Mouse (Mus musculus): Measurements from ENCODE around the gene Npepps. TPM values are rescaled to one million over a fixed set of nuclear protein-coding genes. Genes with fewer than 3 reads are reported as not detected.
"Not testable (repeated sequence)": the region's sequence is repeated elsewhere in the genome, so short reads cannot be mapped to it uniquely, and the experiment has no call there.

Npepps gene
- polyA plus RNA-seq (2015; fragmentation: Nextera tagmentation; extraction: Ambion mirVana), result 76.9 and 88.5 TPM in 2 replicates

DNA sequence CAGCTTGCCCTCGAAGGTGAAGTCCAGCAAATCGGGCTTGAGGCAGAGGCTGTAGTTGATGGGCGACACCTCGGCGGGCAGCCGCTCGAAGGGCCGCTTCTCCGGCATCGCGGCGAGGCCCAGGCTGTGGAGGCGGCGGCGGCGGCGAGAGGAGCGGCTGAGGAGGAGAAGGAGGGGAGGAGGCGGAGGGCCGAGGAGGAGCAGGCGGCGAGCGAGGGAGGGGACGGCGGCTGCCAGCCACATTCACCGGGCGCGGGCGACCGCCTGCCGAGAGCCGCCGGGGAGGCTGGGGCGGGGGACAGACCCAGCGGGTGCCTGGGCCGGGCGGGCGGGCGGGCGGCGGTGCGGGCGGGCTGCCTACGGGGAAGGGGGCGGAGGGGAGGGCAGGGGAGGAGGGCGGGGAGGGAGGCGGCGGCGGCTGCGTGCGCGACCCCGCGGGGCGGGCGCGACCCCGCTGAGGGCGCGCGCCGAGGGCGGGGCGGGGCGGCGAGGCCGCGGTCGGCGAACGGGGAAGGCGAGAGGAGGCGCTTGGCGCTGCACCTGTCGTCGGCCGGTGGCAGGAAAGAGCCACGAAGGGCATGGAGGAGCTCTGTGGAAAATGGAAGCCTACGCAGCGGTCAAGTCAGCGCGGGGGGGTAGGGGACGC, at the start of gene Npepps:
Npepps (minus strand) TSS at position 423 of the 646 bp plus-strand sequence.
- Histone ChIP-seq H3K9me3 (replicated peaks) (no peaks in the 10 kb centered on the region), H3K4me1 (peaks cover 21% of the 10 kb centered on the region), H3K4me2 (peak within 1 kb of the TSS; percentile 68), H3K4me3 (replicated peaks) (peak within 1 kb of the TSS; percentile 99), H3K36me3 (no peaks in the 10 kb centered on the region), H3K9ac (peak within 1 kb of the TSS; percentile 100), H3K27ac (peak within 1 kb of the TSS; percentile 97), H3K27me3 (no peaks in the 10 kb centered on the region)
- ATAC-seq (replicated peaks; ENCODE audit: low FRiP score), result peak; percentile 79
- under 1% methylated on average over 50 of the region's 83 CpGs for WGBS

GRCm38 (mm10) chr11:97328148-97328547, 47.7 kb upstream of the Npepps start:
- Histone ChIP-seq H3K4me1 (no peaks in the 10 kb centered on the region), H3K27me3 (no peaks in the 10 kb centered on the region), H3K4me3 (replicated peaks) (no peak overlapping the region), H3K9ac (no peak overlapping the region), H3K9me3 (replicated peaks) (no peaks in the 10 kb centered on the region), H3K4me2 (no peak overlapping the region), H3K36me3 (peaks cover 70% of the 10 kb centered on the region), H3K27ac (no peak overlapping the region)
- ATAC-seq (replicated peaks; ENCODE audit: low FRiP score), result no peak
- WGBS, result 26% methylated on average over 9 of the region's 9 CpGs

DNA sequence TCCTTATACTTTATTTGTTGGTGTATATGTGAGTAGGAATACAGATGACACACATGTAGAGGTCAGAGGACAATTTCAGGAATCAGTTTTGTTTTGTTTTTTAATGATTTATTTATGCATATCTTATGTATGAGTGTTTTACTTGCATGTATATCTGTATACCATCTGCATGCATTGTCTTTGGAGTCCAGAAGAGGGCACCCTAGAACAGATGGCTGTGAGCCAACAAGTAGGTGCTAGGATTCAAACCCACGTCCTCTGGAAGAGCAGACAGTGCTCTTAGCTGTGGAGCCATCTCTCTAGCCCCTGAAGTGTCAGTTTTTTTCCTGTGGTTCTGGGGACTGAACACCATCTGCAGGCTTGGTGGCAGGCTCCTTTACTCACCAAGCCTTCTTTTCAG, 44.8 kb upstream of the Npepps start:
- Histone ChIP-seq H3K4me2 (no peak overlapping the region), H3K27me3 (no peaks in the 10 kb centered on the region), H3K4me1 (no peaks in the 10 kb centered on the region), H3K9me3 (replicated peaks) (no peaks in the 10 kb centered on the region), H3K27ac (no peak overlapping the region), H3K36me3 (peaks cover 92% of the 10 kb centered on the region), H3K9ac (no peak overlapping the region), H3K4me3 (replicated peaks) (no peak overlapping the region)
- WGBS, result 73% methylated on average over 1 of the region's 1 CpGs
- ATAC-seq (replicated peaks; ENCODE audit: low FRiP score), result no peak

- peaks cover 80% of the 10 kb centered on the region for H3K36me3 ChIP-seq
- ATAC-seq (replicated peaks; ENCODE audit: low FRiP score); H3K27me3 ChIP-seq; H3K4me1 ChIP-seq; H3K9ac ChIP-seq; H3K27ac ChIP-seq; H3K4me3 ChIP-seq (replicated peaks); H3K9me3 ChIP-seq (replicated peaks); H3K4me2 ChIP-seq: not testable (repeated sequence)
- 81% methylated on average over 8 of the region's 8 CpGs for WGBS
Measured at GRCm38 (mm10) chr11:97321894-97322600, 41.6 kb upstream of the Npepps start.

GRCm38 (mm10) chr11:97321197-97321596, 40.8 kb upstream of the Npepps start:
- no peaks in the 10 kb centered on the region for H3K9me3 ChIP-seq (replicated peaks)
- peaks cover 8% of the 10 kb centered on the region for H3K4me1 ChIP-seq
- H3K4me3 ChIP-seq (replicated peaks), result no peak overlapping the region
- H3K27me3 ChIP-seq, result no peaks in the 10 kb centered on the region
- H3K27ac ChIP-seq, result no peak overlapping the region
- peaks cover 71% of the 10 kb centered on the region for H3K36me3 ChIP-seq
- no peak overlapping the region for H3K9ac ChIP-seq
- H3K4me2 ChIP-seq, result no peak overlapping the region
- 93% methylated on average over 8 of the region's 8 CpGs for WGBS
- ATAC-seq (replicated peaks; ENCODE audit: low FRiP score), result no peak

DNA sequence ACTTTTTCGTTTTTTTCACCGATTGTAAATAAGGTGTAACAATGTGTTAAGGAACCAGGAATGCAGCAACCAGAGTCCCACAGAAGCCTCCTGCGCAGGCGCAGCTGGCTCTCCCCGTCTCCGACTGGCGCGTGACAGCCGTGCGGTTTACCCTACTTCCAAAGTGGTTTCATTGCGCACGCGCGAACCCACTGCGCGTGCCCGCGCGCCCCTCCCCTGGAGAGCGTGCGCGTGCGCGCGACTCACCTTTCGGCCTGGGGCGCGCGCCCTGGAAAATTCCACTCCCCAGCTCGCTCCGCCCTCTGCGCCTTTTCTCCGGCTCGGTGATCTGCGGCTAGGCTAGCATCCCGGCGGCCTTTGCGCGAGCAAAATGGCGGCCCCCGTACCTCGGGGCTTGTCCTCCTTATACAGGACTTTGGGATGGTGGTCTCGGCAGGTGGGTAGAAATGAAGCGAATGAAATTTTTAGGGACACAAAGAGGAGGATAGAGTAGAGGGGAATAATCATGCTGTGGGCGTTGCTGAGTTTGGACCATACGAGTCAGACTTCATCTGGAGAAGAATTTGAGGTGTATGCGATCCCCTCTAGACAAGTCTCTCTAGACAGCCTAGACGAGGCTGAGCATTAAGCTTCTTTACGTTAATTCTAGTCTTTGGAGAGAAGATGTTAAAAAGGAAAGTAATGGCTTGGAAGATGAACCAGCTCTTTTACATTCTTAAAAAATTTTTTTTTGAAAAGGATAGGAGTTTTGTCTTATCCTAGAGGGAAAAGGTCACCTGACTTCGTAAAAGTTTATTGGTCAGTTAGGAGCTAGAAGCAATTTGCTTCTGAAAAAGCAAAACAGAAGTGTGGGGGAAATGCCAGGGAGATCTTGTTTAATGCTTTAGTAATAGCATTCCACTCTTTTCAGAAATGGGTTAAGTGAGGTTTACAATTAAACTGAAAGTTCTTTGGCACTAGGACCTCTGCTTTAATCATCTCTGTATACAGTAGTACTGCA, 35.4 kb upstream of the Npepps start, which contains the start of gene Mrpl45:
Mrpl45 (plus strand) TSS at position 213 of the 1,000 bp plus-strand sequence.
- H3K4me2 ChIP-seq, result peak within 1 kb of the TSS; percentile 65
- H3K36me3 ChIP-seq, result peaks cover 22% of the 10 kb centered on the region
- WGBS, result under 1% methylated on average over 50 of the region's 50 CpGs
- no peaks in the 10 kb centered on the region for H3K27me3 ChIP-seq
- peak within 1 kb of the TSS; percentile 81 for H3K27ac ChIP-seq
- H3K9me3 ChIP-seq (replicated peaks), result no peaks in the 10 kb centered on the region
- peak; percentile 94 for ATAC-seq (replicated peaks; ENCODE audit: low FRiP score)
- H3K4me3 ChIP-seq (replicated peaks), result peak within 1 kb of the TSS; percentile 66
- peak within 1 kb of the TSS; percentile 66 for H3K9ac ChIP-seq
- H3K4me1 ChIP-seq, result peaks cover 19% of the 10 kb centered on the region

DNA sequence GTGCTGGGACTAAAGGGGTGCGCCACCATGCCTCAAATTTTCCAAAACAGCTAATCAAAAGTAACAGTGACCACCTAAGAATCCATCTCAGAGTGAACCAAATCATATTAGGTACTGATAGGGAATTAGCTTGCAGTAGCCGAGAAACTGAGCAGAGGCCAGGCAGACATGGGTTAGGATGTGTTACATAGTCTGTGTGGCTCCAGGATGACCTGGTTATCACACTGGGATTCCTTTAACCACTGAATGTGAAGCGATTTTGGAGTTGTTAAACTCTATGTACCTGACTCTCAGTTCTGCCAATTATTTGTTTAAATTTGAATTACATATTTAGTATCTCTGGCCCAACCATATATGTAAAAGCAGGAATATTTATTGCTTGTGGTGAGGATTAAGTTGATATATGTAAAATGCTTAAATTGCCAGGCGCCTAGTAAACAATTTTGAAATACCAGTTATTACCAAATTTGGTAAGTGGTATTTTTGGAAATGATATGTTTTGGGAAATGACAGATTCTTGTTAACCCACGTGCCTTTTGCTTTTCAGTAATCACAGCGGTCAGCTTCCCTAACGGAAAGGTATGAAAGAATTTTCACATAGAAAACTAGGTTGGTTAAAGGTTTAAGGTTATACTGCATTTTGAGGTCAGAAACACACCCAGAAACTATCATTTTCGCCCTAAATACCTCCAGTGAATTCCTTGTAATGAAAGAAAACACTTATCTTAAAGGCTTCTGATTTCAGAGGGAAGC, 34.5 kb upstream of the Npepps start:
- Histone ChIP-seq H3K27me3 (no peaks in the 10 kb centered on the region), H3K27ac (peak overlapping the region; percentile 81), H3K36me3 (peaks cover 15% of the 10 kb centered on the region), H3K4me1 (peaks cover 25% of the 10 kb centered on the region), H3K4me2 (peak overlapping the region; percentile 65), H3K9me3 (replicated peaks) (no peaks in the 10 kb centered on the region), H3K9ac (peak overlapping the region; percentile 23; the same call in 1 of the 2 replicates), H3K4me3 (replicated peaks) (peak overlapping the region; percentile 66)
- WGBS, result 44% methylated on average over 8 of the region's 8 CpGs
- ATAC-seq (replicated peaks; ENCODE audit: low FRiP score), result peak; percentile 5; the same call in 1 of the 2 replicates

DNA sequence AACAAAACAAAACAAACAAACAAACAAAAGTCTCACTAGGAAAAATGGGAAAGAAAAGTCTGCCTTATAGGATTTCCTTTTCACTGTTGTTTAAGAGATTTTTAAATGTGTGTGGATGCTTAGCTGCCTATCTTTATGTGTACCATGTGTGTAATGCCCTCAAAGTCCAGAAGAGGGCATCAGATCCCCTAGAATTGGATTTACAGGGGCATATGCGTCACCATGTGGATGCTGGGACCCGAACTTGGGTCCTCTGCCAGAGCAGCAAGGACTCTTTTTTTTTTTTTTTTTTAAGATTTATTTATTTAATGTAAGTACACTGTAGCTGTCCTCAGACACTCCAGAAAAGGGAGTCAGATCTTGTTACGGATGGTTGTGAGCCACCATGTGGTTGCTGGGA, 33.7 kb upstream of the Npepps start:
- Histone ChIP-seq H3K4me2 (no peak overlapping the region), H3K36me3 (peaks cover 11% of the 10 kb centered on the region), H3K27me3 (no peaks in the 10 kb centered on the region), H3K4me3 (replicated peaks) (no peak overlapping the region), H3K27ac (no peak overlapping the region), H3K4me1 (peaks cover 31% of the 10 kb centered on the region), H3K9ac (no peak overlapping the region), H3K9me3 (replicated peaks) (no peaks in the 10 kb centered on the region)
- ATAC-seq (replicated peaks; ENCODE audit: low FRiP score), result no peak
- WGBS, result 92% methylated on average over 3 of the region's 3 CpGs

DNA sequence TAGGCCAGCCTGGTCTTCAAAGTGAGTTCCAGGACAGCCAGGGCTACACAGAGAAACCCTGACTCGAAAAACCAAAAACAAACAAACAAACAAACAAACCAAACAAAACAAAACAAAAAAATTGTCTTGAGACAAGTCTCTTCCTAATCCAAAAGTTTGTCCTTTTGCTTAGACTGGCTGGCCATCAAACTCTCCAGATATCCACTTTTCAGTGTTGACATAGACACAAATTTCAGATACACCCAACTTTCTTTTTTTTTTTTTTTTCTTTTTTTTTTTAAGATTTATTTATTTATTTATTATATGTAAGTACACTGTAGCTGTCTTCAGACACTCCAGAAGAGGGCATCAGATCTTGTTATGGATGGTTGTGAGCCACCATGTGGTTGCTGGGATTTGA, 32.4 kb upstream of the Npepps start:
- not testable (repeated sequence) for H3K4me2 ChIP-seq; H3K9ac ChIP-seq; H3K9me3 ChIP-seq (replicated peaks); H3K4me3 ChIP-seq (replicated peaks); H3K36me3 ChIP-seq; ATAC-seq (replicated peaks; ENCODE audit: low FRiP score); H3K27ac ChIP-seq; H3K27me3 ChIP-seq
- H3K4me1 ChIP-seq, result peaks cover 32% of the 10 kb centered on the region
- 87% methylated on average over 1 of the region's 1 CpGs for WGBS

- Histone ChIP-seq H3K27me3 (no peaks in the 10 kb centered on the region), H3K9ac (peak overlapping the region; percentile 39; the same call in 1 of the 2 replicates), H3K4me1 (peaks cover 23% of the 10 kb centered on the region), H3K9me3 (replicated peaks) (no peaks in the 10 kb centered on the region), H3K4me2 (peak overlapping the region; percentile 67), H3K36me3 (no peaks in the 10 kb centered on the region), H3K27ac (peak overlapping the region; percentile 79), H3K4me3 (replicated peaks) (peak overlapping the region; percentile 45)
- ATAC-seq (replicated peaks; ENCODE audit: low FRiP score), result no peak
- WGBS, result 4% methylated on average over 18 of the region's 18 CpGs
Measured at GRCm38 (mm10) chr11:97310895-97311631, 30.6 kb upstream of the Npepps start.
